Mouse (Mus musculus) heart, adult 2 months (tissue): ENCODE measurements at regions not wholly inside any gene's neighbourhood (a gene's known extent, or its start where the extent isn't known, plus 50 kb on each side); places are given as distances from the start of the nearest gene placed in this dataset.

Experiments
- DNase-seq, 2 experiments: peaks; one replicate each; pipeline ENCODE4 v3.0.0; 2021
- H3K27ac ChIP-seq: fragments of 200-600 bp; 2 replicates; pipeline ENCODE4 v1.8.1; 2022
- H3K27me3 ChIP-seq: fragments of 200-500 bp; 2 replicates; pipeline ENCODE4 v1.6.1; 2012; ENCODE audit warnings: mild to moderate bottlenecking, low read length, inconsistent platforms, mixed read lengths; ENCODE audit not compliant: control insufficient read depth, insufficient read depth
- H3K36me3 ChIP-seq: fragments of 200-500 bp; 2 replicates; pipeline ENCODE4 v1.6.1; 2012; ENCODE audit warnings: low read length, inconsistent platforms; ENCODE audit not compliant: control insufficient read depth, insufficient read depth
- H3K4me1 ChIP-seq: fragments of 200-500 bp; 2 replicates; pipeline ENCODE4 v1.6.1; 2011; ENCODE audit warnings: low read length; ENCODE audit not compliant: control insufficient read depth, insufficient read depth
- H3K4me3 ChIP-seq: fragments of 200-600 bp; 2 replicates; pipeline ENCODE4 v1.8.1; 2022
- H3K79me2 ChIP-seq: fragments of 200-500 bp; replicated peaks from 2 replicates; pipeline ENCODE4 v1.6.1; 2012; ENCODE audit warnings: mild to moderate bottlenecking, inconsistent platforms, low read length, moderate library complexity, mixed read lengths; ENCODE audit not compliant: control insufficient read depth, insufficient read depth
- H3K9ac ChIP-seq: fragments of 200-500 bp; 2 replicates; pipeline ENCODE4 v1.6.1; 2012; ENCODE audit warnings: low read depth, mild to moderate bottlenecking, control low read depth, inconsistent platforms, low read length, mixed read lengths
- CTCF ChIP-seq: fragments of 200-600 bp; IDR thresholded peaks from 2 replicates; pipeline ENCODE4 v1.8.1; 2022; ENCODE audit warnings: antibody characterized with exemption, mild to moderate bottlenecking, moderate library complexity
- EP300 ChIP-seq: fragments of 200-500 bp; IDR thresholded peaks from 2 replicates; pipeline ENCODE4 v1.6.1; 2011; ENCODE audit warnings: low read depth, low read length, control low read depth; ENCODE audit not compliant: insufficient read depth
- POLR2A ChIP-seq: fragments of 200-500 bp; IDR thresholded peaks from 2 replicates; pipeline ENCODE4 v1.6.1; 2011; ENCODE audit warnings: mild to moderate bottlenecking, low read depth, low read length, control low read depth; ENCODE audit not compliant: insufficient read depth
- WGBS: fragments of 180-500 bp; shearing (Covaris S2); methylation state at CpG from one replicate; pipeline ENCODE4 v1.1.7; 2018; 5-methylcytosine and 5-hydroxymethylcytosine counted together
- intact Hi-C: fragments of 180-260 bp; cut with DNase I; formaldehyde crosslinking; loops from one replicate; pipeline ENCODE4 v1.15.1; 2025

DNA sequence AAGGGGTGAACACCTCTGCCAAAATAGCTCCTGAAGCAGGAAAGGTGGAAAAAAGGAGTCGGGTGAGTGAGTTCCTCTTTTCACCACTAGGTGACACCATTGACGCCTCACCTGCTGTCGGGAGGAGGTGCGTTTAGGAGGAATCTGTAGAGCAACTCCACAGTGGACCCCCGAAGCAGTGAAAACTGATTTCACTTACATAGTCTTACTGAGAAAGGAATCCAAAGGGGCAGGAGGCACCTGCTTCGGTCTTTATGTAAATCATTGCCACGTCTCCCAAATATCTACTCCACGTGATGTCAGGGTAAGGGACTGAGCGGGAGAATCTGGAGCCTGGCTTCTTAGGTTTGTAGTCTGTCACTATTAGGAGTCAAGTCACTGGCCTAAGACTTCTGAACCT is 220.5 kb upstream of the Ddhd1 start:
- H3K27me3 ChIP-seq: no peaks in the 10 kb centered on the region
- no peak overlapping the region for H3K27ac ChIP-seq
- no peak overlapping the region for H3K4me3 ChIP-seq
- no peaks in the 10 kb centered on the region for H3K4me1 ChIP-seq
- peak; percentile 5 to 25 for DNase-seq
- no peaks in the 10 kb centered on the region for H3K79me2 ChIP-seq
- no peaks in the 10 kb centered on the region for H3K36me3 ChIP-seq
- WGBS: 20% methylated on average over 9 of the region's 9 CpGs
- H3K9ac ChIP-seq: no peak overlapping the region
- intact Hi-C loops: loop anchor here (10.0 kb wide), 4 partner anchors 106 to 846 kb away; partner anchors contain the start of gene Bmp4
- TF ChIP-seq CTCF: peak; percentile 80
- TF ChIP-seq EP300: no peak
- no peak for TF ChIP-seq POLR2A

DNA sequence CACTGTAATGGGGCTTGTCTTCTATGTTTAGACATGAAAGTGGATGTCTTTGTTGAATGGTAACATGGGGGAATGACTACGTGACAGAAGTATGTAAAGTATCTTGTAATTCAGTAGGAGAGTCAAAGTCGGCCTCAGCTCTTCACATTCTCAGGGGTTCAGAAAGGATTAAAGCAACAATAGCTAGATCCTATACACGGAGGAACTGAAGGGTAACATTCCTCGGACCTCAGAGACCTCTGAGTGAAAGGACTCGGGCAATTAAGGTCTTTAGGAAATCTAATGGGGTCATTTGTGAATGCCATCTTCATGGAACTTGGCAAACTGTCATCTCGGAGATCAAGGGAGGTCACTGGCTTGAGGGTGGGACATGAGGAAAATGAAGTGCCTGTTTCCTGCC is 262.8 kb upstream of the Ddhd1 start:
- TF ChIP-seq POLR2A (no peak), CTCF (no peak), EP300 (no peak)
- no peak for DNase-seq
- 20% methylated on average over 6 of the region's 6 CpGs for WGBS

DNA sequence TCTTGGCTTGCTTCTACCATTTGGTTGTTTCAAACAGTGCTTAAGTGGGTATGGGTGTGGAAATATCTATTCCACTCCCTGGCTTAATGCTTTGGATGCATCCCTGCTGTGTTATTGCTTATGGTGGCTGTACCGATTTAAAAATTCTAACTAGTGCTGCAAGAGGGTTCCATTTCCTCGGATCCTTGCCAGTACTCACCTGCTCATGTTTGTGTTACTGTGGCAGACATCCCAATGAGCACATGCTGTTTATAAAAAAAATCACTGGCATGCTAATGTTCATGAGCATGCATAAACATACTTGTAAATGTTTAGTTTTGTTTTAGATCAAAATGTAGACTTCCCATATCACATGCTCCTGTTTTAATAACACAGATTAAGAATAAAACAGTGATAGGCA is 285.6 kb upstream of the Ddhd1 start:
- H3K27ac ChIP-seq: no peak overlapping the region
- TF ChIP-seq POLR2A (no peak), EP300 (no peak), CTCF (no peak)
- no peaks in the 10 kb centered on the region for H3K79me2 ChIP-seq
- intact Hi-C loops: loop anchor here (2.0 kb wide), 1 partner anchor 13 kb away; no protein-coding TSS in a partner anchor
- DNase-seq: no peak
- no peaks in the 10 kb centered on the region for H3K27me3 ChIP-seq
- WGBS: 76% methylated on average over 2 of the region's 2 CpGs
- H3K4me3 ChIP-seq: no peak overlapping the region
- no peaks in the 10 kb centered on the region for H3K4me1 ChIP-seq
- peaks cover 1% of the 10 kb centered on the region; the same call in 1 of the 2 replicates for H3K36me3 ChIP-seq
- no peak overlapping the region for H3K9ac ChIP-seq

More for the DNA sequence above, 262.8 kb upstream of the Ddhd1 start:
- Histone ChIP-seq H3K4me1 (peaks cover 2% of the 10 kb centered on the region; the same call in 1 of the 2 replicates), H3K4me3 (no peak overlapping the region), H3K27me3 (no peaks in the 10 kb centered on the region), H3K79me2 (no peaks in the 10 kb centered on the region), H3K9ac (no peak overlapping the region), H3K36me3 (no peaks in the 10 kb centered on the region; the same call in 1 of the 2 replicates), H3K27ac (no peak overlapping the region)
- intact Hi-C loops: no loop called here

DNA sequence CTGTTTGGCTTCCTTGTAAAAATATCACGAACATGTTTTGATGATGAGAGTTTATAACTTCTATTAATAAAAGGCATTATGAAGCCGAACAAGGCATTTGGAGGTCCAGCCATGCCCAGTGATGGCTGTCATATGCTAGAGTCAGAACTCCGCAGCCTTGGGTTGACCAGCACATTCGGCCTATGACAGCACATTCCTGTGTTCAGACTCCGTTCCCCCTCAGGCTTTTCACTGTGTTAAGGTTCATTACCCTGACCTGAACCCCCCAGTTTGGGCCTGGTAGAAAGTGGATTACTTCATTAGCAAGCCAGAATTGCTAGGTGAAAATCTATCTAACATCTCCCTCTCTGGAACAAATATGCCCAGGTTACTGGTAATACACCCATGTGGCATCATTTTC is 286.2 kb upstream of the Ddhd1 start:
- DNase-seq: no peak

DNA sequence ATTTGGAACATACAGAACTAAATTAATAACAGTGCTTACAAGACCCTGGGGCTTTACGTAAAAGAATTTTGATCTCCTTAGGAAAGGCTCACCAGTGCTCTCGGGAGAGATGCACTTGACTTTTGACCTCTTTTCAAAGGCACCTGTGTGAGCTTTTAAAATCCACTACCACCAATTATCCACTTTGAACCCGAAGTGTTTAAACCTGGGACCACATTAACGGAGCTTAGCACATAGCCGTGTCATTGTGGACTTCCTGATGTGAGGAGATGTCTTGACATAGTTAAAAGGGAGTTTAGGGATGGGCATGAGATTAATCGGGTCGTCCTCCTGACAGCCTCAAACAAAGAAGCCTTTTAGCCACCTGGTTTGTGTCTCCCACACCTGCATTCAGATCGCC is 286.6 kb upstream of the Ddhd1 start:
- Histone ChIP-seq H3K9ac (no peak overlapping the region), H3K79me2 (no peaks in the 10 kb centered on the region), H3K27me3 (no peaks in the 10 kb centered on the region), H3K36me3 (peaks cover 1% of the 10 kb centered on the region; the same call in 1 of the 2 replicates), H3K4me1 (no peaks in the 10 kb centered on the region), H3K4me3 (no peak overlapping the region), H3K27ac (no peak overlapping the region)
- DNase-seq: no peak
- WGBS: 68% methylated on average over 8 of the region's 8 CpGs
- intact Hi-C loops: no loop called here
- TF ChIP-seq POLR2A: no peak

More for the DNA sequence above, 286.2 kb upstream of the Ddhd1 start:
- intact Hi-C loops: no loop called here
- Histone ChIP-seq H3K27me3 (no peaks in the 10 kb centered on the region), H3K27ac (no peak overlapping the region), H3K79me2 (no peaks in the 10 kb centered on the region), H3K36me3 (peaks cover 1% of the 10 kb centered on the region; the same call in 1 of the 2 replicates), H3K4me3 (no peak overlapping the region), H3K4me1 (no peaks in the 10 kb centered on the region), H3K9ac (no peak overlapping the region)
- no peak for TF ChIP-seq EP300
- TF ChIP-seq CTCF: no peak
- TF ChIP-seq POLR2A: no peak
- 87% methylated on average over 5 of the region's 5 CpGs for WGBS

DNA sequence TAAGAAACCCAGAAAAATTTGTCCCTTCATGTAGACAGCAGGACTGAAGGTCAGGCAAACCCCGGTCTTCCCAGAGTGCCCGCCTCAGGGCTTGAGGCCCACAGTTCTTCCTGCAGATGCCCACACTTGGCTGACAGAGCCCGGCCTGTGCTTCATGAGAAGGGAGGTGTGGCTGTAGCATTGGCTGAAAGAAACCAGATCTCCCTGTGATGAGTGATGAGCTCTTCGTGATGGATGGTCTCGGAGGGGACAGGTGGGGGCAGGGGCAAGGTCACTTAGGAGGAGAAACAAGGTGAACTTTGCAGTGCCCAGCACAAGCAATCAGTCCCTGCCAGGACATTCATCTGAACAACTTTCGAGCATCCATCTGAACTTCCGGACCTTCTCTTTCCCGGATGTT is 298.7 kb upstream of the Ddhd1 start:
- no peaks in the 10 kb centered on the region for H3K36me3 ChIP-seq
- H3K9ac ChIP-seq: no peak overlapping the region
- H3K27me3 ChIP-seq: no peaks in the 10 kb centered on the region
- no peaks in the 10 kb centered on the region for H3K79me2 ChIP-seq
- intact Hi-C loops: loop anchor here (2.0 kb wide), 1 partner anchor 14 kb away; no protein-coding TSS in a partner anchor
- H3K27ac ChIP-seq: no peak overlapping the region
- TF ChIP-seq EP300 (0 out of 2 replicates have a peak, but pooled peaks have one; percentile 30), CTCF (no peak), POLR2A (no peak)
- 54% methylated on average over 8 of the region's 8 CpGs for WGBS
- no peaks in the 10 kb centered on the region; the same call in 1 of the 2 replicates for H3K4me1 ChIP-seq
- peak in 1 of 2 experiments; percentile 19 for DNase-seq
- H3K4me3 ChIP-seq: no peak overlapping the region
